Mouse (Mus musculus) heart, adult 18-20 months (tissue): ENCODE measurements at regions not wholly inside any gene's neighbourhood (a gene's known extent, or its start where the extent isn't known, plus 50 kb on each side); places are given as distances from the start of the nearest gene placed in this dataset.

ENCODE experiments used
- DNase-seq, 2 experiments: peaks; one replicate each; pipeline ENCODE4 v3.0.0; 2021 to 2022; ENCODE audit warnings: mixed read lengths in 1 of 2

- no peak for DNase-seq
Measured at GRCm38 (mm10) chr15:49043035-49043434, 4841.7 kb upstream of the Gm7489 start.

GRCm38 (mm10) chr15:49065069-49065468, 4819.6 kb upstream of the Gm7489 start:
- DNase-seq: no peak

- DNase-seq: peak; percentile 89 to 91
Measured at GRCm38 (mm10) chr15:49065875-49066274, 4818.8 kb upstream of the Gm7489 start.

- no peak for DNase-seq
Measured at GRCm38 (mm10) chr15:49066367-49066766, 4818.3 kb upstream of the Gm7489 start.
